10 mouse cellular contexts compared by ENCODE assay signal in genomic region chrX:21567530-21567929, GRCm38 (mm10).
A peak's percentile ranks its signal among the peaks of the same experiment; 100 is the strongest.
DNase-seq lines count a peak whose midpoint lies in the region; ATAC-seq lines count a peak whose summit lies in the region.
"Had no signal": no experiment of that assay in that cellular context is flagged by ENCODE, and none has a peak within 500 bp of the region (broad histone marks: within the 10 kb centered on the region; RNA-seq: fewer than 3 reads in every experiment).

No protein-coding gene starts in this region.

- DNase-seq in adipocyte (ENCODE audit: low spot score): peak; percentile 39
- peak; percentile 6 to 27 for DNase-seq in heart, postnatal 36 days
- no peak for DNase-seq in frontal cortex, postnatal 14 days (ENCODE audit: low spot score in 2 of 2)
- DNase-seq: cerebellum, adult 11-12 months had no signal

- intact Hi-C loops in heart, postnatal 36 days (cut with DNase I): no loop called here

- no peak overlapping the region for H3K9ac ChIP-seq in kidney, embryonic 14.5 days (ENCODE audit: low read depth, low read length)
- H3K9ac ChIP-seq in kidney, embryonic 16.5 days (replicated peaks; ENCODE audit: low read length): no peak overlapping the region
- H3K9ac ChIP-seq in stomach, embryonic 15.5 days: no peak overlapping the region
- H3K9ac ChIP-seq in forebrain, embryonic 13.5 days: no peak overlapping the region
- H3K9ac ChIP-seq: hindbrain, embryonic 15.5 days; neural tube, embryonic 12.5 days had no signal

- ATAC-seq in kidney, embryonic 14.5 days (ENCODE audit: low FRiP score, low TSS enrichment): 0 out of 2 replicates have a peak, but pooled peaks have one; percentile 32
- ATAC-seq in kidney, embryonic 16.5 days (ENCODE audit: low FRiP score, low TSS enrichment): no peak; the same call in 1 of the 2 replicates
- no peak for ATAC-seq in stomach, embryonic 15.5 days (ENCODE audit: insufficient read depth, low FRiP score, low read depth)
- no peak for ATAC-seq in forebrain, embryonic 13.5 days

- H3K4me2 ChIP-seq in kidney, embryonic 14.5 days (replicated peaks; ENCODE audit: low read depth, low read length): no peak overlapping the region
- no peak overlapping the region for H3K4me2 ChIP-seq in kidney, embryonic 16.5 days (replicated peaks; ENCODE audit: low read depth, low read length)
- H3K4me2 ChIP-seq in stomach, embryonic 15.5 days: no peak overlapping the region
- no peak overlapping the region for H3K4me2 ChIP-seq in forebrain, embryonic 13.5 days
- H3K4me2 ChIP-seq: hindbrain, embryonic 15.5 days; neural tube, embryonic 12.5 days had no signal

- no peaks in the 10 kb centered on the region for H3K36me3 ChIP-seq in kidney, embryonic 14.5 days (ENCODE audit: control insufficient read depth, insufficient read depth, low read length)
- no peaks in the 10 kb centered on the region for H3K36me3 ChIP-seq in kidney, embryonic 16.5 days (ENCODE audit: insufficient read depth, low read length)
- H3K36me3 ChIP-seq in stomach, embryonic 15.5 days: no peaks in the 10 kb centered on the region
- H3K36me3 ChIP-seq in forebrain, embryonic 13.5 days (ENCODE audit: poor library complexity, severe bottlenecking): no peaks in the 10 kb centered on the region
- H3K36me3 ChIP-seq: hindbrain, embryonic 15.5 days; neural tube, embryonic 12.5 days had no signal

- H3K9me3 ChIP-seq in kidney, embryonic 14.5 days (ENCODE audit: control insufficient read depth, low read length): no peaks in the 10 kb centered on the region
- H3K9me3 ChIP-seq in kidney, embryonic 16.5 days (ENCODE audit: low read length): peaks cover 3% of the 10 kb centered on the region; the same call in 1 of the 2 replicates
- H3K9me3 ChIP-seq in stomach, embryonic 15.5 days: no peaks in the 10 kb centered on the region
- H3K9me3 ChIP-seq in forebrain, embryonic 13.5 days (replicated peaks): no peaks in the 10 kb centered on the region
- H3K9me3 ChIP-seq: hindbrain, embryonic 15.5 days; neural tube, embryonic 12.5 days had no signal

- H3K27ac ChIP-seq in kidney, embryonic 14.5 days (ENCODE audit: low read depth, low read length): no peak overlapping the region
- no peak overlapping the region for H3K27ac ChIP-seq in kidney, embryonic 16.5 days (ENCODE audit: low read length)
- H3K27ac ChIP-seq in stomach, embryonic 15.5 days: peak overlapping the region; percentile 51; the same call in 1 of the 2 replicates
- no peak overlapping the region for H3K27ac ChIP-seq in forebrain, embryonic 13.5 days
- H3K27ac ChIP-seq: hindbrain, embryonic 15.5 days; neural tube, embryonic 12.5 days had no signal

- no peaks in the 10 kb centered on the region for H3K27me3 ChIP-seq in kidney, embryonic 14.5 days (ENCODE audit: control insufficient read depth, insufficient read depth, low read length)
- H3K27me3 ChIP-seq in kidney, embryonic 16.5 days (ENCODE audit: insufficient read depth, low read length): no peaks in the 10 kb centered on the region
- no peaks in the 10 kb centered on the region for H3K27me3 ChIP-seq in stomach, embryonic 15.5 days (replicated peaks)
- no peaks in the 10 kb centered on the region for H3K27me3 ChIP-seq in forebrain, embryonic 13.5 days
- H3K27me3 ChIP-seq: hindbrain, embryonic 15.5 days; neural tube, embryonic 12.5 days had no signal

- no peak overlapping the region for H3K4me3 ChIP-seq in kidney, embryonic 14.5 days (ENCODE audit: low read length)
- H3K4me3 ChIP-seq in kidney, embryonic 16.5 days (ENCODE audit: low read length): no peak overlapping the region
- H3K4me3 ChIP-seq in stomach, embryonic 15.5 days (replicated peaks): no peak overlapping the region
- no peak overlapping the region for H3K4me3 ChIP-seq in forebrain, embryonic 13.5 days
- H3K4me3 ChIP-seq: hindbrain, embryonic 15.5 days; neural tube, embryonic 12.5 days had no signal

- no peaks in the 10 kb centered on the region for H3K4me1 ChIP-seq in kidney, embryonic 14.5 days (ENCODE audit: control insufficient read depth, insufficient read depth, low read length)
- H3K4me1 ChIP-seq in kidney, embryonic 16.5 days (ENCODE audit: insufficient read depth, low read length): no peaks in the 10 kb centered on the region
- H3K4me1 ChIP-seq in stomach, embryonic 15.5 days: no peaks in the 10 kb centered on the region
- no peaks in the 10 kb centered on the region for H3K4me1 ChIP-seq in forebrain, embryonic 13.5 days
- H3K4me1 ChIP-seq: hindbrain, embryonic 15.5 days; neural tube, embryonic 12.5 days had no signal

- WGBS in kidney, embryonic 14.5 days: 52% methylated on average over 1 of the region's 1 CpGs
- WGBS in kidney, embryonic 16.5 days: 45% methylated on average over 1 of the region's 1 CpGs
- 48% methylated on average over 1 of the region's 1 CpGs for WGBS in stomach, embryonic 15.5 days
- WGBS in forebrain, embryonic 13.5 days: 72% methylated on average over 1 of the region's 1 CpGs

Comparison
In these comparisons a context has a peak if more than half of its experiments do, and no peak if none do; other contexts are left out.
1. DNase-seq: peak in adipocyte (single experiment) and heart, postnatal 36 days (2 of 2); none in frontal cortex, postnatal 14 days (0 of 2).